Mouse (Mus musculus): Measurements from ENCODE around the gene Ankrd27. TPM values are rescaled to one million over a fixed set of nuclear protein-coding genes. Genes with fewer than 3 reads are reported as not detected.

Gene Ankrd27
- polyA plus RNA-seq, 1 experiment = 29.6 TPM

GRCm38 (mm10) chr7:35584068-35584785 is 1.8 kb upstream of the Ankrd27 start:
- no peak for DNase-seq (ENCODE audit: low read depth)

DNA sequence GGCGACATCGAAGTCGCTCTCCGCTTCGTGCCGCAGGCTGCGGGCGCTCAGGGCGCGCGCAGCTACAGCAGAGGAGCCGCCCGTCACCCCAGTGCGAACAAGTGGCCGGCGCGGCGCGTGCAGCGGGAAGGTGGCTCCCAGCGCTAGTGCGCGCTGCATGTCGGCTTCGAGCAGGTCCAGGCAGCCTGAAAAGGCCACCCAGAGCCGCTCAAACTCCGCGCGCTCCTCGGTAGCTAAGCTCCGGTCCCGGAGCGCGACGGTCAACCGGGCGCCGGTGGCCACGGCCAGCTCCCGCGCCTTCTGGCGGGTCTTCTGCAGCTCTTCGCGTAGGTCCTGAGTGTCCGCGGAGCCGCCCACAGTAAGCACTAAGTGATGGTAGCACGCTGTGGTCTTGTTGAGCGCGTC is 1.3 kb upstream of the Ankrd27 start:
- no peak for DNase-seq (ENCODE audit: low read depth)

DNA sequence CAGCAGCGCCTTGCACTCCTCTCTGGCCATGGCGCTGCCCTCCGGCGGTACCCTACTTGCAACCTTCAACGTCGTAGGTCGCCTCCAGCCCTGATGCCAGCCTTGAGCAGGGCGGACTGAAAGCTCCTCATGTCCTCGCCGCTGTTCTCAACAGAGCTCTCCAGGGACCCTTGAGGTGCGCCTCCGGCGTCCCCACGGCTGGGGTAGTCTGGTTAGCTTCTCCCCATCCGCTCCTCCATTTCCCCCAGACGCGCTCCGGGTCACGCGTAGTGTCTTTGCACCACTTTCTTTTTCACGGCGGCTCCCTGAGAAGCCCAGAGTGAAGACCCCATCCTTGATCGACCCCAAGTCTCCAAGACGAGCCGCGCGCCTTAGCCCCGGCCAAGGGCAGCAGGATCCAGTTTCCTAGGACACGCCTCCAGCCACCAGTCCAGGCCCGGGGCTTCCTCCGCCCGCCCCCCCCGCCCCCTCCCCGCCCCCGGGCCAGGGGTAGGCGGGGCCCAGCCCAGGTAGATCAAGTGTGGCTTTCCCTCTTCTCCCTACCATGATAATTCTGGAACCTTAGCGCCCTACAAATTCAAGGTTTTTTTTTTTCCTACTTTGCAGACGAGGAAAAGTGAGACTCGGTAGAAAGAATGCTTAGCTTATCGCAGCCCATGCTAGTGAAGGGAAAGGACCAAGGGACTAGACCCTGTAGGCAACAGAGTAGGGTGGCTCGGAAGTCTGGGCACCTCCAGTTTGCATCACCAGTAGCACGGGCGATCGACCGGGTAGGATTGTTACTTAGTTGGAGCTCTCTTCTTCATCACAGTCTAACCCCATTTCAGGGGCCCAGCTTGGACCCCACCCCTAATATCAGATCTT is 621 bp upstream of the Ankrd27 start, which contains the start of gene Rgs9bp:
Rgs9bp (minus strand) TSS at position 392 of the 864 bp plus-strand sequence.
- DNase-seq (ENCODE audit: low read depth) = no peak

GRCm38 (mm10) chr7:35586906-35587445 is 932 bp downstream of the Ankrd27 start:
- DNase-seq (ENCODE audit: low read depth) = no peak

DNA sequence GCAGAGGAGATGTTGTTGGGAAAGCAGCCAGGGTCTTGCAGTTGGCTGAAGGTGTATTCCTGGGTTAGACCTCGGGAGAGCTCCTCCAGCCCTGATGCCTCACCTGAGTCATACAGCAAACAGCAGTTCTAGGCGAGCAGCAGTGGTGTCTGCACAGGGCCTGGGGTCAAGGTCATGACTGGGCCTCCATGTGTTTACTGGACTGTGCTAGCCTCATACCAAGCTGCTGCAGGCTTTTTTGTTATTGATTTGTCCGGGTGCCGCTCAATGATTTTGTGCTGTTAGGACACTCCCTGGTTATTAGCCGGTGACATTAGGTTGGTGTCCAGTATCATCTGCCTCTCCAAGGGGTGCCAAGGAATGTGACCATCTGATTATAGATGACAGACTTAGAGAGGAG is 1.7 kb downstream of the Ankrd27 start:
- DNase-seq (ENCODE audit: low read depth) = no peak

- DNase-seq (ENCODE audit: low read depth) = no peak
Measured at GRCm38 (mm10) chr7:35588680-35589428, 2.8 kb downstream of the Ankrd27 start.

GRCm38 (mm10) chr7:35589485-35589884 is 3.4 kb downstream of the Ankrd27 start:
- no peak for DNase-seq (ENCODE audit: low read depth)

- DNase-seq (ENCODE audit: low read depth) = peak; percentile 26
Measured at GRCm38 (mm10) chr7:35590731-35591191, 4.7 kb downstream of the Ankrd27 start.

- DNase-seq (ENCODE audit: low read depth) = no peak
Measured at GRCm38 (mm10) chr7:35594311-35594710, 8.3 kb downstream of the Ankrd27 start.

DNA sequence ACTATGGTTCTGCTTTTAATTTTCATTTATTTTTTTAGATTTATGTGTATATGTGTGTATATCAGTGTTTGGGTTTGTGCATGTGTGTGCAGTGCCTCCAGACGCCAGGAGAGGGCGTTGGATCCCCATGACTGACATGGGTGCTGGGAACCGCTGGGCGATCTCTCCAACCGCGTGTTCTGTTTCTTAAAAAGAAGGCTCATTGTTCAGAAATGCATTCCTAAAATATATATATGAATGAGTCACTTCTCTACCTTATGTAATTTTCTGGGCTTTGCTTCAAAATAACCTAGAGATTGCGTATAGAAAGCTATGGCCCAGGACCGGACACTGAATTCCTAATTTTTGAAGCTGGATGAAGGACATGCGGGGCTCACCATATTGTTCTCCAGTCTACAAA is 13.4 kb downstream of the Ankrd27 start:
- no peak for DNase-seq (ENCODE audit: low read depth)

DNA sequence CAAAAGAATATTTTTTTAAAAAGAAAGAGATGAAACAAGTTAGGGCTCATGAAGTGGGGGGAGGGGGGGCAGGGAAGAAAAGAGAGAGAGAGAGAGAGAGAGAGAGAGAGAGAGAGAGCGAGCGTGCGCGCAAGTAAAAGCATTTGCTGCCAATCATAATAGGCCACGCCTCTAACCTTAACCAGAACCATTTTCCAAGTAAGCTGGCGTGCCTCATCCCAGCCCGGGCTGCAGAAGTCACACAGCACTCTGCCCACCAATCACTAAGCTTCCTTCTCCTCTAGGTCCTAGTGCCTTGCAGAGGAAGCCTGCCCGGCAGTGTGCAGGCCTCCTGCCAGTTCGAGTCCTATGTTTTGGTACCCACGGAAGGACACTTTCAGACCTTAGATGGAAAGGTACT is 14.0 kb downstream of the Ankrd27 start:
- no peak for DNase-seq (ENCODE audit: low read depth)

- DNase-seq (ENCODE audit: low read depth) = no peak
Measured at GRCm38 (mm10) chr7:35601106-35601505, 15.1 kb downstream of the Ankrd27 start.

DNA sequence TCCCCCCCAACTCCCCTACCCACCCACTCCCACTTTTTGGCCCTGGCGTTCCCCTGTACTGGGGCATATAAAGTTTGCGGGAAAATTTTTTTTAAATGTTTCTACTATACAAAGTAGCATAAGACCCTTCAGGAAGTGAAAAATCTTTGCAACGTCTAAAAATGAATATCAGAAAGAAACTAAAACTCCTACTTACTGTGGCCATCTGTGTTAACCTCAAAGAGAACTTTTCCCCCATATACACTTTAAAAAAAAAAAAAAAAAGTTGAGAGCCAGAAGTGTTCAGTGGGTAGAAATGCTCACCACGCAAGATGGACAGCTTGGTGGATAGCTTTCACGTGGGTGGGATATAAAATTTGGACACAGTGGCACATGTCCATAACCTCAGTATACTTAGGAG is 16.7 kb downstream of the Ankrd27 start:
- DNase-seq (ENCODE audit: low read depth) = no peak

DNA sequence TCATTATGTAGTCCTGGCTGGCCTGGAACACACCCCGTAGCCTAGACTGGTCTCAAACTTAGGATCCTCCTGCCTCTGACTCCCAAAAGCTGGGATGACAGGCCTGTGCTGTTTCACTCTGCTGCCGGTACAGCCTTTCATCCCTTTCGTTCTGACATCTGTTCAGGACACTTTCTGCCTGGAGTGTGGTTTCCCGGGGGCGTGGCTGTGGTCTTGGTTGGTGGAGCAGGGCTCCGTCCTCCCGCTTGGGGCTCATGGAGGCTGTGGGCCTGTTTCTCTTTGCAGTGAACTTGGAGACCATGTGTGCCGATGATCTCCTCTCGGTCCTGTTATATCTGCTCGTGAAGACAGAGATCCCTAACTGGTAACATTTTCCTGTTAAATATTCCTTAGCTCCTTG is 20.8 kb downstream of the Ankrd27 start:
- DNase-seq (ENCODE audit: low read depth) = no peak

GRCm38 (mm10) chr7:35609245-35609644 is 23.2 kb downstream of the Ankrd27 start:
- DNase-seq (ENCODE audit: low read depth) = no peak

DNA sequence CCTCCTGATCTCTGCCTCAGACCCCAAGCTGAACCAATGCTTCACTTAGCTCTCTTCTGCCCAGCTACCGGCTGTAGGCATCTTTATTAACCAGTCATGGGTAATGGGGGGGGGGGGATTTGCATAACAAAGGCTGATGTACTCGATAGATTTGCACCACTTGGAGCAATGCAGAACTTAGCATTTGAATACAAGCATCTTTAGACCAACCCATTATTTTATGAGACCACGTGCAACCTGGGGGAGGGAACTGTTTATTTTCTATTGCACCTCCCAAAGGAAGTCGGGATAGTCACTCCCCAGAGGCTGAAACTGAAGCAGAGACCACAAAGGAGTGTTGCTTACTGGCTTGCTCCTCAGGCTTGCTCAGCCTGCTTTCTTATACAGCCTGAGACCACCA is 31.5 kb downstream of the Ankrd27 start:
- no peak for DNase-seq (ENCODE audit: low read depth)

DNA sequence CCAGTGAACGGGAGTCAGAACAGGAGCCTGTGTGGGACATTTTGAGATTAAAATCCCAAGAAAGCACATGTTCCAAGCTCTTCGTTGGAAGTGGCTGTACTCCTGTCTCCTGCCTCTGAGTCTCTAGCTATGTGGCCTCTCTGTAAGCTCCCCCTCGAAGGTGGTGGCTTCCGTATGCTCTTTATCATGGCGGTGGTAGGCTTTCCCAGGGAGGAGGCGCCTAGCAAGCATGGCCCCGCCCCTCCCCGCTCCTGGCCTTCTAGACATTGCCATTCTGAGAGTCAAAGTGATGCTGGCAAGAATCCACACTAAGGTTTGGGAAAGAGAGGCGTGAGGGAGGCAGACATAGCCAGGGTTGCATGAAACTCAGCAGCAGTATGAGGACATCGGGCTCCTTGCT is 36.6 kb downstream of the Ankrd27 start:
- no peak for DNase-seq (ENCODE audit: low read depth)

DNA sequence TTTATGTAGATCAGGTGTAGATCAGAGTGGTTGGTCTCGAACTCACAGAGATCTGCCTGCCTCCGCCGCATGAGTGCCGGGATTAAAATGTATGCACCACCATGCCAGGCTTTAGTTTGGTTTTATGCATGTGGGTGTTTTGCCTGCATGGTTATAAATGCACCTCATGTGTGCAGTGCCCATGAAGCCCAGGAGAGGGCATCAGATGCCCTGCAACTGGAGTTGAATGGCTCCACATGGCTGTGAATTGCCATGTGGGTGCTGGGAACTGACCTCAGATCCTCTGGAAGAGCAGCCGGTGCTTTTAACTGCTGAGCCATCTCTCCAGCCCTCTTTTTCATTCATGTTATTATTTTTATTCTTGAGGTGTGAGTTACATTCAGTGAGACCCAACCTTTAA is 40.0 kb downstream of the Ankrd27 start:
- DNase-seq (ENCODE audit: low read depth) = no peak

DNA sequence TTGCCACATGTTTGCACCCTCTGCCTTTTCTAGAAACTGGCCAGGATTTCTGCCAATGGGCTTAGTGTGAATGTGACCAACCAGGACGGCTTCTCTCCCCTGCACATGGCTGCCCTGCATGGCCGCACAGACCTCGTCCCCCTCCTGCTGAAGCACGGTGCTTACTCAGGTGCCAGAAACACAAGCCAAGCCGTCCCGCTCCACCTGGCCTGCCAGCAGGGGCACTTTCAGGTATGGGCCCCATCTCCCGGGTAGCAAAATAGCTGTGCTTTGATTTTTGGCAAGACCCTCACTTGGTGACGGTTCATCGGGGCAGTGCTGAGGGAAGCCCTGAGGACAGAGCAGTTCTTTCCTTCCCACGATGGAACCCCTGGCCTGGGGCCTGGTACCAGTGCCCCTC is 41.3 kb downstream of the Ankrd27 start:
- no peak for DNase-seq (ENCODE audit: low read depth)

DNA sequence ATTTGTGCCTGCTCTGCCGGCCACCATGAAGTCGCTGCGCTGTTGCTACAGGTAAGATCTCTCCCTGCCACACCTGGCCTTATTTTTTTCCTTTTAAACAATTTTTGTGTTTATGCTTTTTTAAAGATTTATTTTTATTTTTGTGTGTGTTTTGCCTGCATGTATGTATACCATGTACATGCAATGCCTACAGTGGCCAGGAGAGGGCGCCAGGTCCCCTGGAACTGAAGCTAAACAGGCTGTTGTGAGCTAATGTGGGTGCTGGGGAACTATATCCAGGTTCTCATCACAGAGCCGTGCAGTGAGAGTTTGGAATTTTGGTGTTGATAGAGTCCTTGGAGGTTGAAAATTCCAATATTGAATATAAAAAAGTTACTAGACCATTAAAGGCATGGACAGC is 42.5 kb downstream of the Ankrd27 start:
- DNase-seq (ENCODE audit: low read depth) = no peak

- no peak for DNase-seq (ENCODE audit: low read depth)
Measured at GRCm38 (mm10) chr7:35636229-35636628, 50.2 kb downstream of the Ankrd27 start.

DNA sequence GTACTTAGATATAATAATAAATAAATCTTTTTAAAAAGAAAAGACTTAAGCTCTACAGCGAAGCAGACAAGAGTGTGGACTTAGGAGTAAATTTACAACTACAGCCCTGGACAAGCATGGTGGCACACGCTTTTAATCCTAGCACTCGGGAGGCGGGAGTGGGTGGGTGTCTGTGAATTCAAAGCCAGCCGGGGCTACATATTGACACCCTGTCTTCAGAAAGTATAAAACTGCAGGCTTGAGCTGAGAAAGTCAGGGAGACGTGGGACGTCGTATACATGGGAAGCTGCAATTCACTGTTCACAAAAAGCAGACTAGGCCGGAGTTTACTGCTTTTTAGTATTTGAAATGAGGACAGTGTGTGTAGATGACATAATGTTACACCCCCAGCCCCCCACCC is 50.8 kb downstream of the Ankrd27 start:
- DNase-seq (ENCODE audit: low read depth) = no peak
